Mouse (Mus musculus) layer of hippocampus, adult 6 months (tissue): ENCODE data around the gene Calm4. TPM values are rescaled to one million over a fixed set of nuclear protein-coding genes. Genes with fewer than 3 reads are reported as not detected.

ENCODE experiments used
- long read RNA-seq, 2 experiments: library from polyadenylated mRNA; unstranded; transcript quantifications; one replicate each; pipeline ENCODE4 v2.0.0; 2019 to 2020
- polyA plus RNA-seq: library from polyadenylated mRNA; unstranded; fragments of <200 nt; fragmentation: Nextera tagmentation; gene quantifications from 2 replicates; pipeline ENCODE4 v1.2.3, GENCODE M21; 2021

Gene Calm4
- not detected in 2 replicates for polyA plus RNA-seq
- long read RNA-seq, experiment 1 = 0 reads
- long read RNA-seq, experiment 2 = 0 reads

DNA sequence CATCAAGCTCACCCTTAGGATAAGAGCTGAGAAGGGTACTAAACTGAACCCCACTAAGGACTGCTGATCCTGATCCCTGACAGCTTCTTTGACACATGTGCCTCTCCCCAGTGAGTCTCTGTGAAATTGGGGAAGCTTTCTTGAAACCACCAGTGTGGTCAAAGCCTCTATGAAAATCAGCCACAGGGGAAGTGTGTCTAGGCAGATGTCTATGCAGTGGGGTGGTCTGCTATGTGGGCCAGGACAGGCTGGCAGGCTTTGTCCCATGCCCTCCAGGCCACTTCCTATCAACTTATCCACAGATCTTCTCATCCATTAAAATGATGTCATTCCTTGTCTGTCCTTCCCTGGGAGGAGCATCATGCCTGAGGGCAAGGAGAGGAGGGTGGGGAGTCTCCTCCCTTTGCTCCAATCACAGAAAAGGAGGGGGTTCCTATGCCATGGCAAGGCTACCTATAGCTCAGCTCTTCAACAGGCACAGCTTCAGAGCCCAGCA lies at the start of gene Calm4:
Gene Calm4, plus strand, starts transcription at position 446 of the 496 bp plus-strand sequence.

DNA sequence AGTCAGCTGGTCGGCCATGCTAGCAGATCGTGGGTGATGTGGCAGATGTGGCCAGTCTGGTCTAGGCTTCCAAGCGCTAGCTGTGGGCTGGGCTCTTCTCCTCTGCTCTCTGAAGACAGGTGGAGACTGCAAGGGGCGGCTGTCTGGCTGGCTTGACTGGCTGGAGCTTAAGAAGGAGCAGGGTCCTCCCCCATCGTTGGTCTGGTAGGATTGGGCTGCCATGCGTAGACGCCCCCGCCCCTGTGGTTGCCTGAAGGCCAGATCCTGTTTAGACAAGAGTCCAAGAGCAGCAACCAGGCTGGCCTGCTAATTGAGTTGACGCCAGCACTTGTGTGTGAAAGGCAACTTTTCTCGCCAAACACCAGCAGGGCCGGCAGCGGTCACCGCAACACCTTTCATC lies 33.4 kb upstream of the Calm4 start, which contains the start of gene Calml3:
Gene Calml3, minus strand, starts transcription at position 131 of the 400 bp plus-strand sequence.

DNA sequence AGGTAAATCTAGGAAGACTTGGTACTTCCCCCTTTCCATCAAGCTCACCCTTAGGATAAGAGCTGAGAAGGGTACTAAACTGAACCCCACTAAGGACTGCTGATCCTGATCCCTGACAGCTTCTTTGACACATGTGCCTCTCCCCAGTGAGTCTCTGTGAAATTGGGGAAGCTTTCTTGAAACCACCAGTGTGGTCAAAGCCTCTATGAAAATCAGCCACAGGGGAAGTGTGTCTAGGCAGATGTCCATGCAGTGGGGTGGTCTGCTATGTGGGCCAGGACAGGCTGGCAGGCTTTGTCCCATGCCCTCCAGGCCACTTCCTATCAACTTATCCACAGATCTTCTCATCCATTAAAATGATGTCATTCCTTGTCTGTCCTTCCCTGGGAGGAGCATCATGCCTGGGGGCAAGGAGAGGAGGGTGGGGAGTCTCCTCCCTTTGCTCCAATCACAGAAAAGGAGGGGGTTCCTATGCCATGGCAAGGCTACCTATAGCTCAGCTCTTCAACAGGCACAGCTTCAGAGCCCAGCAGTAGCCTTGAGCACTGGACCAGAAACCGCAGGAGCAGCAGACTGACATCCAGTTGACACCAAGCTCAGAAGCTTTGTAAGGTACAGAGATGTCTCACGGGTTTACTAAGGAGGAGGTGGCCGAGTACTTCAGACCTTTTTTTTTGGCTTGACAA lies 16.2 kb downstream of the Calm4 start, which contains the start of gene Calm5:
Gene Calm5, plus strand, starts transcription at position 526 of the 686 bp plus-strand sequence.

Other genes with a start within 250 kb of the Calm4 start
- gene Fam208b, start 226.6 kb upstream of the Calm4 start, polyA plus RNA-seq = 7.8 and 8.5 TPM in 2 replicates
- gene Asb13, start 203.7 kb upstream of the Calm4 start, polyA plus RNA-seq = 17.5 and 18.6 TPM in 2 replicates
- not detected in 2 replicates for gene Calml3, start 33.4 kb upstream of the Calm4 start, polyA plus RNA-seq
- gene Calm5, start 16.4 kb downstream of the Calm4 start, polyA plus RNA-seq = not detected in 2 replicates
- 7.1 and 8.1 TPM in 2 replicates for gene Net1, start 80.5 kb downstream of the Calm4 start, polyA plus RNA-seq
- gene Tubal3, start 80.5 kb downstream of the Calm4 start, polyA plus RNA-seq = not detected in 2 replicates
- gene Ucn3, start 107.6 kb downstream of the Calm4 start, polyA plus RNA-seq = not detected in 2 replicates
- 1.2 and 1.4 TPM in 2 replicates for gene Akr1c14, start 211.3 kb downstream of the Calm4 start, polyA plus RNA-seq